Mouse (Mus musculus) liver, adult 2 months (tissue): ENCODE data around the gene Ddx54.

ENCODE experiments used
- CTCF ChIP-seq: fragments of 200-500 bp; IDR thresholded peaks from 2 replicates; pipeline ENCODE4 v1.5.1; 2011; ENCODE audit warnings: low read depth, low read length, control low read depth
- POLR2A ChIP-seq: fragments of 200-500 bp; IDR thresholded peaks from 2 replicates; pipeline ENCODE4 v1.6.1; 2011; ENCODE audit warnings: low read length, control low read depth; ENCODE audit not compliant: insufficient read depth; ENCODE audit errors: extremely low read depth

GRCm38 (mm10) chr5:120582002-120582401 lies 30.5 kb upstream of the Ddx54 start:
- no peak for TF ChIP-seq POLR2A
- TF ChIP-seq CTCF = no peak
